Mouse (Mus musculus) heart, postnatal 14 days (tissue): ENCODE data around the gene Ephb6. TPM values are rescaled to one million over a fixed set of nuclear protein-coding genes. Genes with fewer than 3 reads are reported as not detected.

Experiments
- total RNA-seq, 2 experiments: library from RNA; stranded (reverse); gene quantifications; 2 replicates each; pipeline ENCODE4 v1.2.3; 2021

Gene Ephb6
- total RNA-seq, 2 experiments from 2014 or later: 2.7 to 6.6 TPM

Other genes with a start within 250 kb of the Ephb6 start
- gene Prss3, start 227.8 kb upstream of the Ephb6 start, total RNA-seq: not detected
- not detected for gene Gm5771, start 213.1 kb upstream of the Ephb6 start, total RNA-seq
- gene Gm10334, start 159.3 kb upstream of the Ephb6 start, total RNA-seq: not detected
- not detected for gene Prss1, start 146.6 kb upstream of the Ephb6 start, total RNA-seq
- gene Prss2, start 83.7 kb upstream of the Ephb6 start, total RNA-seq: not detected
- gene Trpv6, start 30.9 kb downstream of the Ephb6 start, total RNA-seq: not detected
- gene Trpv5, start 75.3 kb downstream of the Ephb6 start, total RNA-seq: not detected
- gene Llcfc1, start 78.9 kb downstream of the Ephb6 start, total RNA-seq: not detected
- gene Kel, start 98.9 kb downstream of the Ephb6 start, total RNA-seq: 1 to 10 TPM in 1 of 2 experiments, under 1 TPM in 1; 0.88 to 1.3 TPM
- gene Olfr459, start 169.7 kb downstream of the Ephb6 start, total RNA-seq: not detected
- gene Pip, start 242.1 kb downstream of the Ephb6 start, total RNA-seq: not detected
- gene Sval2, start 247.5 kb downstream of the Ephb6 start, total RNA-seq: not detected